Mouse (Mus musculus) E14TG2a.4 (cell line): ENCODE data around the gene Zfp933.

Experiments
- H3K27me3 ChIP-seq: 2 replicates; pipeline ENCODE4 v1.6.1; 2014; ENCODE audit warnings: low read length, control low read depth; ENCODE audit not compliant: insufficient read depth
- H3K36me3 ChIP-seq: 2 replicates; pipeline ENCODE4 v1.6.1; 2014; ENCODE audit warnings: low read length, control low read depth; ENCODE audit not compliant: insufficient read depth
- H3K4me1 ChIP-seq: replicated peaks from 2 replicates; pipeline ENCODE4 v1.6.1; 2014; ENCODE audit warnings: low read depth, low read length, control low read depth
- H3K4me3 ChIP-seq: replicated peaks from 2 replicates; pipeline ENCODE4 v1.5.1; 2014; ENCODE audit warnings: mild to moderate bottlenecking, low read length
- H3K9me3 ChIP-seq: 2 replicates; pipeline ENCODE4 v1.6.1; 2014; ENCODE audit warnings: low read length, control low read depth
- CTCF ChIP-seq: conservative IDR thresholded peaks from 2 replicates; pipeline ENCODE4 v1.5.1; 2014; ENCODE audit warnings: low read length
- NANOG ChIP-seq: IDR thresholded peaks from 2 replicates; pipeline ENCODE4 v1.6.1; 2014; ENCODE audit warnings: borderline replicate concordance, low read length, mixed read lengths
- POU5F1 ChIP-seq: IDR thresholded peaks from 2 replicates; pipeline ENCODE4 v1.6.1; 2014; ENCODE audit warnings: low read length, borderline replicate concordance

Zfp933 gene

DNA sequence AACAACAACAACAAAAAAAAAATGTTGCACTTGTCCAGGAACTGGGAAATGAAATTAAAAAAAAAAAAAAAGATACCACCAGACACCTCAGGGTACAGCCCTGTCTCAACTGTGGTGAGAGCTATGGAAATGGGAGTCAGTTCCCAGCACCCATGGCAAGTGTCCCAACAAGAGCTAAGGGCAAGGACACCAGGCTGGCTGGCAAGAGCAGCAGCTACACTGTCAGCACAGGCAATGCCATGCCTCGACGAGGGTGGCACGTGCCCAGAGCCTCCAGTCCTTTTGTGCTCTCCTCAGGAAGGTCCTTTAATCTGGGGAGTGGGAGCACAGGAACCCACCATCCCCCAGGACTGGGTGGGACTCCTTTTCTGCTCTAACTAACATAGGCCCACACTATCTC, 36.0 kb upstream of the Zfp933 start:
- H3K27me3 ChIP-seq, result no peaks in the 10 kb centered on the region
- TF ChIP-seq POU5F1, result no peak
- no peak for TF ChIP-seq CTCF
- no peak for TF ChIP-seq NANOG
- H3K9me3 ChIP-seq, result no peaks in the 10 kb centered on the region
- no peak overlapping the region for H3K4me3 ChIP-seq
- peaks cover 88% of the 10 kb centered on the region for H3K36me3 ChIP-seq
- peaks cover 23% of the 10 kb centered on the region for H3K4me1 ChIP-seq

- no peak overlapping the region for H3K4me3 ChIP-seq
- H3K9me3 ChIP-seq, result no peaks in the 10 kb centered on the region
- peaks cover 23% of the 10 kb centered on the region for H3K4me1 ChIP-seq
- TF ChIP-seq CTCF (no peak), NANOG (no peak), POU5F1 (no peak)
- no peaks in the 10 kb centered on the region for H3K27me3 ChIP-seq
- H3K36me3 ChIP-seq, result peaks cover 90% of the 10 kb centered on the region
Measured at GRCm38 (mm10) chr4:147883041-147883440, 34.9 kb upstream of the Zfp933 start.

DNA sequence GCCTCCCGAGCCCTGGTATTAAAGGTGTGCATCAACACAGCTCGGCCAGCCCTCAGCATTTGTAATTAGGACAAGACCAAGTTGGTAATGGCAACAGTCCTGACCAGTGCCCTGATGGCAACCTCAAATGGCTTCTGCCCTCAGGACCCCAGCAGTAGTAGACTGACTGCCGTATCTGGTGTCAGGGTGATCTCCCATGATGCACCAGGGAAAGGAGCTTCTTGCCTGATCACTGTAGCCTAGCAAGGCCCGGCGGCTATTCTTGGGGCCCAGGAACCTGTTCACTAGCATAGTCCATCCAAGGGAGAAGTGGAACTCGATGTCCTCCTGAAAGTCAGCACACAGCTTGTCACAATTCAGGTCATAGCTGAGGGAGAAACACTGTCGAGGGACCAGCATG, 33.6 kb upstream of the Zfp933 start:
- TF ChIP-seq CTCF (no peak), POU5F1 (no peak)
- Histone ChIP-seq H3K4me3 (no peak overlapping the region), H3K4me1 (peaks cover 19% of the 10 kb centered on the region), H3K27me3 (no peaks in the 10 kb centered on the region), H3K9me3 (no peaks in the 10 kb centered on the region), H3K36me3 (peaks cover 87% of the 10 kb centered on the region)

GRCm38 (mm10) chr4:147879865-147880264, 31.7 kb upstream of the Zfp933 start:
- H3K9me3 ChIP-seq, result peaks cover 2% of the 10 kb centered on the region; the same call in 1 of the 2 replicates
- H3K4me1 ChIP-seq, result peaks cover 8% of the 10 kb centered on the region
- TF ChIP-seq CTCF (no peak), POU5F1 (no peak), NANOG (no peak)
- H3K36me3 ChIP-seq, result peaks cover 88% of the 10 kb centered on the region
- no peak overlapping the region for H3K4me3 ChIP-seq
- H3K27me3 ChIP-seq, result no peaks in the 10 kb centered on the region

- no peak overlapping the region for H3K4me3 ChIP-seq
- H3K36me3 ChIP-seq, result peaks cover 88% of the 10 kb centered on the region
- peaks cover 8% of the 10 kb centered on the region for H3K4me1 ChIP-seq
- no peak for TF ChIP-seq NANOG
- 0 out of 2 replicates have a peak, but pooled peaks have one; percentile 21 for TF ChIP-seq CTCF
- no peak for TF ChIP-seq POU5F1
- peaks cover 7% of the 10 kb centered on the region for H3K9me3 ChIP-seq
- H3K27me3 ChIP-seq, result no peaks in the 10 kb centered on the region
Measured at GRCm38 (mm10) chr4:147879456-147879855, 31.3 kb upstream of the Zfp933 start.

DNA sequence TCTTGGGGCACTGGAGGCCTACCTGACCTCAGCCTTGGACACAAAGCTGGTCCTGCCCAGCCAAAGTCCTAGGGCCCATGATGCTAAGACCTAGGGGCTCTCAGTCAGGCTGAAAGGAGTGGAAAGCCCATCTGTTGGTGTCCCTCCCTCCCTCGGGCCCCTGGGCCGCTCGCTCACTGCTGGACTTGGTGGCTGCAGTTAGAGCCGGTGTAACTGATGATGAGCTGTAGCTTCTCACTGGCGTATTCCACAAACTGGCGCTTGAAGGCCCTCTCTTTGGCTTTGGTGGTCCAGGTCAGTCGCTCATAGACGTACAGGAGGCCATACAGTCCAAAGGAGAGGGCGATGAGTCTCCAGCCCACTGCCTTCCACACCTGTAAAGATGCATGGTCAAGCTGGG, 30.4 kb upstream of the Zfp933 start:
- no peaks in the 10 kb centered on the region for H3K27me3 ChIP-seq
- H3K4me3 ChIP-seq, result no peak overlapping the region
- H3K36me3 ChIP-seq, result peaks cover 88% of the 10 kb centered on the region
- TF ChIP-seq CTCF, result no peak
- TF ChIP-seq POU5F1, result no peak
- TF ChIP-seq NANOG, result no peak
- H3K9me3 ChIP-seq, result peaks cover 16% of the 10 kb centered on the region
- H3K4me1 ChIP-seq, result peaks cover 8% of the 10 kb centered on the region

DNA sequence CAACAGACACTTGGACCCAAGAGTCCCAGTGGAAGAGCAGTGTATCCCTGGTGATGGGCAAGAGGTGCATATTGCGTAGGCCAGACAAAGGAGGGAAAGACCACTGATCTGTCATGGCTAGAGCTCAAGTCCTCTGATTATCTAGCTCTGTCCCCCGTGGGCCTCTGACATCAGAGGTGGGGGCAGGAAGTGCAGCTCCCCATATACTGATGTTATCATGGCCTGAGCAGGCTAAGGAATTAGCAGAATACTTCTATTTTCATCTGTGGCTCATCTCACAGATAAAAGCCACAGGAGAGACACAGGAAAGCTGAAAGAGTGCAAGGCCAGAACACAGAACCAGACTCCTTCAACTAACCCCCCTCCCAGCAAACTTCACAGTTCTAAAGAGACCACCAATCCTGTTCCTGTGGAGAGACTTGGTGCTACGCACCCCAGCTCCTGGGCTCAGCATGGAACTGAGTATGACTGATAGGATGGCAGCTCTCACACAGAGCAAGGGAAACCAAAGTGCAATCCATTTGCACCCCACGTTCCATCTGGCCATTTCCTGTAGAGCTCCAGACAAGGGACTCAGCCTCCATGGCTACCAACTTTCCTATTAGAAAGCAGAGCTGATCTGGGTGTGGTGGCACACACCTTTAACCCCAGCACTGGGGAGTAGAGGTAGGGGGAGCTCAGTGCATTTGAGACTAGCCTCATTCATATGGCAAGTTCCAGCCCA, 27.8 kb upstream of the Zfp933 start:
- Histone ChIP-seq H3K27me3 (no peaks in the 10 kb centered on the region), H3K36me3 (peaks cover 78% of the 10 kb centered on the region), H3K9me3 (peaks cover 37% of the 10 kb centered on the region), H3K4me3 (no peak overlapping the region), H3K4me1 (peaks cover 8% of the 10 kb centered on the region)
- TF ChIP-seq POU5F1 (no peak), CTCF (no peak), NANOG (no peak)

- TF ChIP-seq CTCF (no peak), POU5F1 (no peak), NANOG (no peak)
- Histone ChIP-seq H3K9me3 (peaks cover 58% of the 10 kb centered on the region), H3K27me3 (no peaks in the 10 kb centered on the region), H3K4me1 (no peaks in the 10 kb centered on the region), H3K36me3 (peaks cover 22% of the 10 kb centered on the region), H3K4me3 (0 out of 2 replicates have a peak overlapping the region, but pooled peaks have one; percentile 74)
Measured at GRCm38 (mm10) chr4:147869238-147869637, 21.1 kb upstream of the Zfp933 start.
